Mouse (Mus musculus) 416B (cell line): ENCODE measurements around the gene Gm20388.

Experiments used
- DNase-seq: peaks from one replicate; pipeline ENCODE4 v3.0.0; 2011; ENCODE audit warnings: low read depth

Gene Gm20388

GRCm38 (mm10) chr8:123333864-123334263 is 3423.2 kb downstream of the Gm20388 start:
- no peak for DNase-seq

- no peak for DNase-seq
Measured at GRCm38 (mm10) chr8:123334467-123334866, 3423.8 kb downstream of the Gm20388 start.

- no peak for DNase-seq
Measured at GRCm38 (mm10) chr8:123337475-123337874, 3426.8 kb downstream of the Gm20388 start.

- peak; percentile 72 for DNase-seq
Measured at GRCm38 (mm10) chr8:123340071-123340470, 3429.4 kb downstream of the Gm20388 start.

GRCm38 (mm10) chr8:123341040-123342015 is 3430.7 kb downstream of the Gm20388 start:
- DNase-seq, result peak; percentile 92

- peak; percentile 77 for DNase-seq
Measured at GRCm38 (mm10) chr8:123342253-123342652, 3431.6 kb downstream of the Gm20388 start.

- peak; percentile 59 for DNase-seq
Measured at GRCm38 (mm10) chr8:123342911-123343310, 3432.3 kb downstream of the Gm20388 start.

GRCm38 (mm10) chr8:123343422-123343821 is 3432.8 kb downstream of the Gm20388 start:
- peak; percentile 60 for DNase-seq

GRCm38 (mm10) chr8:123345135-123345534 is 3434.5 kb downstream of the Gm20388 start:
- peak; percentile 36 for DNase-seq

- DNase-seq, result no peak
Measured at GRCm38 (mm10) chr8:123345856-123346255, 3435.2 kb downstream of the Gm20388 start.

- no peak for DNase-seq
Measured at GRCm38 (mm10) chr8:123347293-123347692, 3436.7 kb downstream of the Gm20388 start.

GRCm38 (mm10) chr8:123348237-123348843 is 3437.7 kb downstream of the Gm20388 start:
- no peak for DNase-seq

- DNase-seq, result no peak
Measured at GRCm38 (mm10) chr8:123349073-123349472, 3438.4 kb downstream of the Gm20388 start.

- no peak for DNase-seq
Measured at GRCm38 (mm10) chr8:123352118-123352517, 3441.5 kb downstream of the Gm20388 start.

GRCm38 (mm10) chr8:123352786-123353185 is 3442.1 kb downstream of the Gm20388 start:
- peak; percentile 86 for DNase-seq

GRCm38 (mm10) chr8:123353216-123353615 is 3442.6 kb downstream of the Gm20388 start:
- DNase-seq, result no peak

- peak; percentile 82 for DNase-seq
Measured at GRCm38 (mm10) chr8:123361082-123361739, 3450.6 kb downstream of the Gm20388 start.

GRCm38 (mm10) chr8:123373403-123374238 is 3463.0 kb downstream of the Gm20388 start, which contains the start of gene Tcf25:
Tcf25 (plus strand) TSS chr8:123373753.
- DNase-seq, result peak; percentile 99

- DNase-seq, result peak; percentile 95
Measured at GRCm38 (mm10) chr8:123374239-123374578, 3463.6 kb downstream of the Gm20388 start.

- DNase-seq, result no peak
Measured at GRCm38 (mm10) chr8:123375701-123376100, 3465.1 kb downstream of the Gm20388 start.

- no peak for DNase-seq
Measured at GRCm38 (mm10) chr8:123376106-123376505, 3465.5 kb downstream of the Gm20388 start.

GRCm38 (mm10) chr8:123381711-123382110 is 3471.1 kb downstream of the Gm20388 start:
- no peak for DNase-seq
